Mouse (Mus musculus): ENCODE results near the gene Coq4. TPM values are rescaled to one million over a fixed set of nuclear protein-coding genes. Genes with fewer than 3 reads are reported as not detected.
A peak's percentile ranks its signal among the peaks of the same experiment; 100 is the strongest.

The Coq4 gene
- total RNA-seq, 2 experiments from 2014 or later, result 28.1 to 28.9 TPM

- intact Hi-C loops (cut with DNase I), result no loop called here
- DNase-seq (ENCODE audit: low spot score in 2 of 2), result peak; percentile 90 to 94
Observed at GRCm38 (mm10) chr2:29787937-29788681, 816 bp downstream of the Coq4 start, which contains the start of gene Trub2. Gene Trub2 (minus strand): TSS chr2:29788502.

DNA sequence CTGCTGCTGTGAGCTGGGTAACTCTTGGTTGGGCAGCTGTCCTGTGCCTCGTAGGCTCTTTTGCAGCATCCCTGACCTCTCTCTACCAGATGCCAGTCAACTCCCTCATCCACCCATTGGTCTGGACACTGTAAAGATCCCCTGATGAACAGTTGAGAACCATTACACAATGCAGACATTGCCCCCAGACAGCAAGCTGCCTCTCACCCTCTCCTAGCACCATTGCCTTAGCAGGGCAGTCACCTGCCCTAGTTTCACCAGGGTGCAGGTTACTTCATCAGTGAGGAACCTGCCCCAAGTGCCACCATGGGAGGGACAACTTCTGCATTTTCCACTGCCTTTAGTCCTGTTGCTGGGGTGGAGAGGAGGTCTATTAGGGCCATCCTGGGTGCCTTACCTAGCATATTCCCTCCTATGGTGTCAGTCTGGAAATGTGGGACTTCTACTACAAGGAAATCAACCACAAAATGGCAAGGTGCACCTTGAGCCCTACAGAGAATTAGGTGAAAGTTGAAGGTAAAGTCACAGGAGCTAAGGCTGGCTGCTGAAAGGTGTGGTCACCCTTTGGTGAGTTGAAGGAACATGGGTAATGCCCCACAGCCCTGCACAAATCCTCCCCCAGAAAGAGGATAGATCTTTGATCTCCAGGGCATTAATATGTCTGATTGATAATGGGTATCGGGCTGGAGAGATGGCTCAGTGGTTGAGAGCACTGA lies 5.6 kb downstream of the Coq4 start:
- intact Hi-C loops (cut with DNase I), result no loop called here

GRCm38 (mm10) chr2:29802075-29802826 lies 15.0 kb downstream of the Coq4 start, which contains the start of gene Slc27a4:
Gene Slc27a4 (plus strand): TSS chr2:29802634.
- peak; percentile 97 for DNase-seq (ENCODE audit: low spot score in 2 of 2)
- intact Hi-C loops (cut with DNase I), result no loop called here

More for the DNA sequence above, 5.6 kb downstream of the Coq4 start:
- DNase-seq (ENCODE audit: low spot score in 2 of 2), result no peak

DNA sequence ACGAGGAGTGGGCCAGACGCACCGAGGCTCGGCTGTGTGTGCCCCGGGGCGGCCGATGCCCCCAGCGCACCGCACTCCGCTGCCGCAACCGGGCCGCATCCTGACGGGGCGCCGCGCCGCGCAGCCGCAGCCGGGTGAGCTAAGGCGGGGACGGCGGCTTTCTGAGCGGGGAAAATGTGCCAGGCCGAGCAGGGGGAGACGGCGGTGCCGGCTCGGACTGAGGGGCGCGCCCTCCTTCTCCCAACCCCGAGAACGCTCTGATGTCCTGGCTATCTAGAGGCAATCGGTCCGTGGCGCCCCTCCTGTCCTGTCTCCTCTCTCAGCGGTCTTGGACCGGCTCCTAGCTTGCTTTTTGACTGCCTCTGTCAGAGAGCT lies 15.5 kb downstream of the Coq4 start:
- DNase-seq (ENCODE audit: low spot score in 2 of 2), result no peak
- intact Hi-C loops (cut with DNase I), result no loop called here

DNA sequence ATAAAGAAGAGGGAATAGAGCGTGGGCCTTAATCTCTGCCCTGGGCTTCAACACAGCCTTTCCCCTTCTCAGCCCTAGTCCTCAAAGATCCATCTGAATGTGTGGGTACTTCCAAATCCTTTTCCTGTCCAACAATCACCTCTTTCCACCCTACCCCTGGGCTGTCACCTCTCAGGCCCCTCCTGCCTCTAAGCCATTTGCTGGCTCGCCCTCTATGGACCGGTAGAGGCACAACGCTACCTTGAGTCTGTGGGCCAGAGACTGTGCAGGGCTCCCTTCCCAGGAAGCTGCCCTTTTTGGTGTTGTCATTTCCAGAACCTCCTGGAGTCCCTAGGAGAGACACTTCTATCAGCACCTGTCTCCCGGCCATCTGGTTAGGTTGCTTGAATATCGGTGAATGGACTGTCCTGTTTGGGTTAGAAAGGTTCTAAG lies 16.1 kb downstream of the Coq4 start:
- peak in 1 of 2 experiments; percentile 28 for DNase-seq (ENCODE audit: low spot score in 2 of 2)
- intact Hi-C loops (cut with DNase I), result no loop called here

- no peak for DNase-seq (ENCODE audit: low spot score in 2 of 2)
- intact Hi-C loops (cut with DNase I), result no loop called here
Observed at GRCm38 (mm10) chr2:29815678-29816371, 28.5 kb downstream of the Coq4 start.

DNA sequence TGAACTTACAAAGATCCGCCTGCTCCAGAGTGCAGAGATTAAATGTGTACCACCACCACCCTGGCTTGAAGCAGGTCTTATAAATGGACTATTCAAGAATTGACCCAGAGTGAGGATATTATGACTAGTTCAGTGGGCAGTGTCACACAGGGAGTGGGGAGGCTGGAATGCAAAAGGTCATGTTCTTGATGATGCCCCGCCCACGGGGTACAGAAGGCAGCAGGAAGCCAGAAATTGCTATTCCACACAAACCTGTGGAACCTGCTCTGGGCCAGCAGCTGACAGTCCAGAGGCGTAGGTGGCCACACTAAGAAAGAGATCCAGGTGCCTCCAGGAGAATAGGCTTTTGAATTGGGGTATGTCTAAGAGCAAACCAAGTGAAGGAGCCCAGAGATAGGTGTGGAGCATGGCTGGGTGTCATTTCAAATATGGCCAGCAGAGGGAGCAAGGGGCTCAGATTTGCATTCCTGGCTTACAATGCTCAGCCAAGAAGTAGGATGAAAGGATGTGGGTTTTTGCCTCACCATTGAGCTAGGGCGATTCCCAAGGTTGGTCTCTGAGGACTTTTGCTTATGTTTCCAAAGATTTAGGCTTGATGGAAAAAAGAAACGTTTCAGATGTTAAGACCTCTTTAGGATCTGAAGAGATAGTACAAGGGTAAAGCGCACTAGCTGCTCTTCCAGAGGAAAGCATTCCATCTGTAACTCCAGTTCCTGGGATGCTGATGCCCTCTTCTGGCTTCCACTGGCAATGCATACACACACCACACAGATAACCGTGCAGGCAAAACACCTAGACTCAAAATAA lies 30.3 kb downstream of the Coq4 start:
- peak; percentile 90 to 94 for DNase-seq (ENCODE audit: low spot score in 2 of 2)
- intact Hi-C loops (cut with DNase I), result loop anchor here (1.0 kb wide), 1 partner anchor 42 kb away; no protein-coding TSS in a partner anchor

GRCm38 (mm10) chr2:29819363-29819762 lies 32.1 kb downstream of the Coq4 start:
- intact Hi-C loops (cut with DNase I), result no loop called here
- DNase-seq (ENCODE audit: low spot score in 2 of 2), result no peak

GRCm38 (mm10) chr2:29820025-29820817 lies 32.9 kb downstream of the Coq4 start, which contains the start of gene Urm1:
Gene Urm1 (plus strand): TSS chr2:29820075.
- intact Hi-C loops (cut with DNase I), result no loop called here
- DNase-seq (ENCODE audit: low spot score in 2 of 2), result peak; percentile 63 to 69

DNA sequence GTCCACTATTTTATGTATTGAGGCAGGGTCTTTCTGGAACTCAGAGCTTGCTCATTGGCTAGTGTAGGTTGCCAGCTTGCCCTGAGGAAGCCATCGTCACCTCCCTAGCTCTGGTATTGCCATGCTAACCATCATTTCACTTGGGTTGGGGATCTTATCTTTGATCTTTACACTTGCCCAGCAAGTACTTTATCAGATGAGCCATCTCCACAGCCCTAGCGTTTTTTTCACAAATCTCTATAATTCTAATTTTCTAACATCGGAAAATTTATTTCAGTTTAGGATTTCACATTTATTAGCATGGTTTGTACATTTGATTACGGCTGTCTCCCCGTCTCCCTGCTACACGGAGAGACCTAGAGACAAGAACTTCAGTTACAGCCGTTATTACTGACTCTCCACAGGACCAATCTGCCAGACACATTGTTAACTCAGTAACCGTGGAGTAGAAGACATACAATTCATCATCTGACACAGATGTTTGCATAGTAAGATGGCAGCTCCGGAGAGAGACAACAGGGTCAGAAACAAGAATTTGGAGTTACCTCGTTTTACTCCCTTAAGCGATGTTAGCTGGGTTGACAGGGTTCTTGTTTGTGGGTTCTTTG lies 39.1 kb downstream of the Coq4 start:
- intact Hi-C loops (cut with DNase I), result no loop called here
- no peak for DNase-seq (ENCODE audit: low spot score in 2 of 2)

GRCm38 (mm10) chr2:29826926-29827708 lies 39.8 kb downstream of the Coq4 start:
- intact Hi-C loops (cut with DNase I), result no loop called here
- DNase-seq (ENCODE audit: low spot score in 2 of 2), result peak; percentile 96 to 99

DNA sequence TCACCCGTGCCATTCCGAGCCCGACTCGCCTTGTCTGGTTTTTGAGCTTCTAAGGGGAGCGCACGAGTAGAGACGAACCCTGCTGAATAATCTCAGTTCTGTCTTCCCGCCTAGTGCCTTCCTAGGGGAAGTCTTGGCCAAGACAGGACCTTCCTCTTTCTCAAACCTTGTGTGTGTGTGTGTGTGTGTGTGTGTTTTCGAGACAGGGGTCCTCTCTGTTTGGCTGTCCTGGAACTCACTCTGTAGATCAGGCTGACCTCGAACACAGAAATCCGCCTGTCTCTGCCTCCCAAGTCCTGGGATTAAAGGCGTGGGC lies 40.4 kb downstream of the Coq4 start:
- intact Hi-C loops (cut with DNase I), result no loop called here
- no peak for DNase-seq (ENCODE audit: low spot score in 2 of 2)

GRCm38 (mm10) chr2:29831106-29831505 lies 43.8 kb downstream of the Coq4 start:
- intact Hi-C loops (cut with DNase I), result no loop called here
- peak in 1 of 2 experiments; percentile 60 for DNase-seq (ENCODE audit: low spot score in 2 of 2)

DNA sequence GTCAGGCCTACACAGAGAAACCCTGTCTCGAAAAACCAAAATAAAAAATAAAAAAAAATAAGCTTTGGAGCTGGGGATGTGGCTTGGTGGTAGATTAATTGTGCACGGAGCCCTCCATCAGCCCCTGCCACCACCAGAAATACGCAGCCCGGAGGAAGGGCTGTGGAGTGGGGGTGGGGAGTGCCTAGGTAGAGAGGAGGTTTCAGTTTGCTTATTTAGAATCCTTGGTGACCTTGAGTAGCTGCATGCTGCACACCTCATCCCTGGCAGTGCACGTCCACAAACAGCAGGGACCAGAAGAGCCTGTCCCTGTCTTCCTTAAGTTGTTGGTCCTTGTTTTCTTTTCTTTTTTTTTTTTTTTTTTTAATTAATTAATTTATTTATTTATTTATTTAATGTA lies 46.5 kb downstream of the Coq4 start:
- no peak for DNase-seq (ENCODE audit: low spot score in 2 of 2)
- intact Hi-C loops (cut with DNase I), result no loop called here

DNA sequence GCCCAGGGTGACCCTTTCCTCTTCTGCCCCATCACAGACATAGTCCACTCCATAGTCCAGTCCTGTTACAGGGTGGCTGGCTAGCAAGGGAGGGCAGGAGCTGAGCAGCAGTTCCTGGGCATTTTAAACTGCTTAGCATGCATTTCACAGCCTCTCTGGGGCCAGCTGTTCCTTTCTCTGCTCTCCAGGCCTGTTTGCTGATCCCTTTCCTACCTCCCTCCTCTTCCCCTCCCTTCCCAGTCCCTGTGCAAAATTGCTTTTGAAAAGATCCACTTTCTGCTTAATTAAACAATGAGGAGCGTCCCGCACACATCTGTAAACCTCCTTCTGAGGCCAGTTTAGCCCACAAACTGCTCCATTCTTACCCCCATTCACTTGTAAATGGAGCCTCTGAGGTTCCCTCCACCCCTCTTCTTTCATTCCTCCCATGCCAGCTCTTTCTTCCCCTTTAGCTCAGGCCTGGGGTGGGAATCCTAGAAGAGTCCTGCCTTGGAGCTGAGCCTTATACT lies 48.2 kb downstream of the Coq4 start:
- no peak for DNase-seq (ENCODE audit: low spot score in 2 of 2)
- intact Hi-C loops (cut with DNase I), result no loop called here

DNA sequence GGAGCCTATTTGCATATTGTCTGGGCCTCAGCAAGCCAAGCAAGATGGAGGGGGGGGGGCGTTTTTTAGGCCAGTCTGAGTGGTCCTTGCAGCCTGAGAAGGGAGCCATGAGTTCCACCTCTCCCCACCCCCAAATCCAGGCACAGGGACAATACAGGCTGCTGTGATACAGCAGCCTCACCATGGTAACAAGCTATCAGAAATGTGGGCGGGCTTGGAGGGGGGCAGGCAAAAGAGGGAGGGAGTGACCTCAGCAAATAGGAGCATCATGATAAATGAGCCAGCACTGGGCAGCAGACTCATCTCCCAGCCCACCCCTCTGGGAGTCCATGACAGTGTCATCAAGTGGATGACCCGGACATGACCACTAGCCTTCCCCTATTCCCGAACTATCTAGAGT lies 52.2 kb downstream of the Coq4 start:
- no peak for DNase-seq (ENCODE audit: low spot score in 2 of 2)
- intact Hi-C loops (cut with DNase I), result no loop called here
